Mouse (Mus musculus): ENCODE results near the gene Il10rb. TPM values are rescaled to one million over a fixed set of nuclear protein-coding genes. Genes with fewer than 3 reads are reported as not detected.

Gene Il10rb
- polyA plus RNA-seq, 1 experiment, result 14.1 TPM

GRCm38 (mm10) chr16:91448088-91448487, 42.1 kb downstream of the Il10rb start:
- Histone ChIP-seq H3K79me3 (ENCODE audit: low read depth) (no peaks in the 10 kb centered on the region), H3ac (ENCODE audit: control insufficient read depth, insufficient read length, low read depth) (no peak overlapping the region), H3K27me3 (ENCODE audit: control insufficient read depth, insufficient read depth, insufficient read length) (peaks cover under 1% of the 10 kb centered on the region), H3K36me3 (ENCODE audit: control insufficient read depth, insufficient read depth) (no peaks in the 10 kb centered on the region), H3K4me3 (ENCODE audit: insufficient read depth, poor library complexity, severe bottlenecking) (no peak overlapping the region), H3K79me2 (ENCODE audit: control insufficient read depth, insufficient read depth) (no peaks in the 10 kb centered on the region)
- TF ChIP-seq CTCF (IDR thresholded peaks at IDR 0.05; ENCODE audit: control insufficient read depth, insufficient read depth, insufficient read length) (no peak), FOSL1 (IDR thresholded peaks at IDR 0.05; ENCODE audit: insufficient read depth, low read length, poor library complexity, severe bottlenecking) (no peak), MYOG (IDR thresholded peaks at IDR 0.05; ENCODE audit: control insufficient read depth, extremely low read depth, insufficient read length) (no peak), MAX (IDR thresholded peaks at IDR 0.05) (no peak), CEBPB (IDR thresholded peaks at IDR 0.05; ENCODE audit: low read depth) (no peak)

GRCm38 (mm10) chr16:91448895-91449294, 42.9 kb downstream of the Il10rb start:
- Histone ChIP-seq H3ac (ENCODE audit: control insufficient read depth, insufficient read length, low read depth) (no peak overlapping the region), H3K27me3 (ENCODE audit: control insufficient read depth, insufficient read depth, insufficient read length) (no peaks in the 10 kb centered on the region)
- TF ChIP-seq MAX (IDR thresholded peaks at IDR 0.05) (no peak), MYOG (IDR thresholded peaks at IDR 0.05; ENCODE audit: control insufficient read depth, extremely low read depth, insufficient read length) (no peak)

GRCm38 (mm10) chr16:91450137-91451064, 44.4 kb downstream of the Il10rb start:
- Histone ChIP-seq H3K27me3 (ENCODE audit: control insufficient read depth, insufficient read depth, insufficient read length) (no peaks in the 10 kb centered on the region), H3K4me3 (ENCODE audit: insufficient read depth, poor library complexity, severe bottlenecking) (no peak overlapping the region), H3K79me3 (ENCODE audit: low read depth) (no peaks in the 10 kb centered on the region), H3ac (ENCODE audit: control insufficient read depth, insufficient read length, low read depth) (no peak overlapping the region), H3K36me3 (ENCODE audit: control insufficient read depth, insufficient read depth) (no peaks in the 10 kb centered on the region), H3K79me2 (ENCODE audit: control insufficient read depth, insufficient read depth) (no peaks in the 10 kb centered on the region)
- TF ChIP-seq CEBPB (IDR thresholded peaks at IDR 0.05; ENCODE audit: low read depth), result no peak

More at GRCm38 (mm10) chr16:91448895-91449294, 42.9 kb downstream of the Il10rb start:
- no peaks in the 10 kb centered on the region for H3K79me3 ChIP-seq (ENCODE audit: low read depth)
- H3K4me3 ChIP-seq (ENCODE audit: insufficient read depth, poor library complexity, severe bottlenecking), result no peak overlapping the region
- H3K79me2 ChIP-seq (ENCODE audit: control insufficient read depth, insufficient read depth), result no peaks in the 10 kb centered on the region
- H3K36me3 ChIP-seq (ENCODE audit: control insufficient read depth, insufficient read depth), result no peaks in the 10 kb centered on the region

- H3K4me3 ChIP-seq (ENCODE audit: insufficient read depth, poor library complexity, severe bottlenecking), result no peak overlapping the region
- no peaks in the 10 kb centered on the region for H3K36me3 ChIP-seq (ENCODE audit: control insufficient read depth, insufficient read depth)
- H3ac ChIP-seq (ENCODE audit: control insufficient read depth, insufficient read length, low read depth), result no peak overlapping the region
- no peaks in the 10 kb centered on the region for H3K79me2 ChIP-seq (ENCODE audit: control insufficient read depth, insufficient read depth)
- TF ChIP-seq FOSL1 (IDR thresholded peaks at IDR 0.05; ENCODE audit: insufficient read depth, low read length, poor library complexity, severe bottlenecking), result no peak
- H3K27me3 ChIP-seq (ENCODE audit: control insufficient read depth, insufficient read depth, insufficient read length), result no peaks in the 10 kb centered on the region
- H3K79me3 ChIP-seq (ENCODE audit: low read depth), result no peaks in the 10 kb centered on the region
These were observed 46.0 kb downstream of the Il10rb start for GRCm38 (mm10) chr16:91451949-91452348.

GRCm38 (mm10) chr16:91452363-91452896, 46.5 kb downstream of the Il10rb start:
- TF ChIP-seq MYOD1 (IDR thresholded peaks at IDR 0.05; ENCODE audit: control insufficient read depth, insufficient read length, low read depth) (no peak), MYOG (IDR thresholded peaks at IDR 0.05; ENCODE audit: control insufficient read depth, extremely low read depth, insufficient read length) (no peak), FOSL1 (IDR thresholded peaks at IDR 0.05; ENCODE audit: insufficient read depth, low read length, poor library complexity, severe bottlenecking) (no peak), CTCF (IDR thresholded peaks at IDR 0.05; ENCODE audit: control insufficient read depth, insufficient read depth, insufficient read length) (no peak), MAX (IDR thresholded peaks at IDR 0.05) (no peak), CEBPB (IDR thresholded peaks at IDR 0.05; ENCODE audit: low read depth) (no peak), USF1 (IDR thresholded peaks at IDR 0.05; ENCODE audit: low read depth) (no peak)
- Histone ChIP-seq H3K79me3 (ENCODE audit: low read depth) (no peaks in the 10 kb centered on the region), H3K27me3 (ENCODE audit: control insufficient read depth, insufficient read depth, insufficient read length) (no peaks in the 10 kb centered on the region), H3K4me3 (ENCODE audit: insufficient read depth, poor library complexity, severe bottlenecking) (no peak overlapping the region), H3K36me3 (ENCODE audit: control insufficient read depth, insufficient read depth) (no peaks in the 10 kb centered on the region), H3K79me2 (ENCODE audit: control insufficient read depth, insufficient read depth) (no peaks in the 10 kb centered on the region), H3ac (ENCODE audit: control insufficient read depth, insufficient read length, low read depth) (no peak overlapping the region)

- Histone ChIP-seq H3K4me3 (ENCODE audit: insufficient read depth, poor library complexity, severe bottlenecking) (no peak overlapping the region), H3K27me3 (ENCODE audit: control insufficient read depth, insufficient read depth, insufficient read length) (no peaks in the 10 kb centered on the region), H3K79me3 (ENCODE audit: low read depth) (no peaks in the 10 kb centered on the region), H3K36me3 (ENCODE audit: control insufficient read depth, insufficient read depth) (no peaks in the 10 kb centered on the region), H3K79me2 (ENCODE audit: control insufficient read depth, insufficient read depth) (no peaks in the 10 kb centered on the region), H3ac (ENCODE audit: control insufficient read depth, insufficient read length, low read depth) (no peak overlapping the region)
- TF ChIP-seq FOSL1 (IDR thresholded peaks at IDR 0.05; ENCODE audit: insufficient read depth, low read length, poor library complexity, severe bottlenecking) (no peak), MYOD1 (IDR thresholded peaks at IDR 0.05; ENCODE audit: control insufficient read depth, insufficient read length, low read depth) (no peak), CEBPB (IDR thresholded peaks at IDR 0.05; ENCODE audit: low read depth) (no peak), MYOG (IDR thresholded peaks at IDR 0.05; ENCODE audit: control insufficient read depth, extremely low read depth, insufficient read length) (no peak), MAX (IDR thresholded peaks at IDR 0.05) (no peak), CTCF (IDR thresholded peaks at IDR 0.05; ENCODE audit: control insufficient read depth, insufficient read depth, insufficient read length) (no peak), USF1 (IDR thresholded peaks at IDR 0.05; ENCODE audit: low read depth) (no peak)
These were observed 49.9 kb downstream of the Il10rb start for GRCm38 (mm10) chr16:91455868-91456267.

All from C2C12 (cell line).